Mouse (Mus musculus): Measurements from ENCODE around the gene C5ar2. TPM values are rescaled to one million over a fixed set of nuclear protein-coding genes. Genes with fewer than 3 reads are reported as not detected.

Gene C5ar2
- polyA plus RNA-seq (2017; shearing (Covaris generic)), result not detected

DNA sequence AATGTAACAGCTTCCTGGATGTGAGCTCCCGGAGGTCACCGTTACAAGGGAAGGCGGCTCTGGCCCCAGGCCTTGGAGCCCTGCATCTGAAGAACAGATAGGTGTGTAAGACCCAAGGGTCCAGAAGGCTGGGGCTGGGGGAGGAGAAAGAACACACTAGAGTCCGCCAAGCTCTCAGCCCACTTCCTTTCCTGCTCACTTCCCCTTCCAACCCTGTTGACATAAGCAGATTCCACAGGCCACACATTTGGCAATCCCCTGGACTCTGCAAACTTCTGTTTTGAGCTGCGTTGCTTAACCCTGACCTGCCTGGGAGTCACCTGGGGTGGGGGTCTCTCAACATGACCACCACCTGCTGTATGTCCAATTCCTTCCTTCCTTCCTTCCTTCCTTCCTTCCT is at the start of gene C5ar2:
TSS of gene C5ar2 (minus strand) at position 88 of the 400 bp plus-strand sequence.

DNA sequence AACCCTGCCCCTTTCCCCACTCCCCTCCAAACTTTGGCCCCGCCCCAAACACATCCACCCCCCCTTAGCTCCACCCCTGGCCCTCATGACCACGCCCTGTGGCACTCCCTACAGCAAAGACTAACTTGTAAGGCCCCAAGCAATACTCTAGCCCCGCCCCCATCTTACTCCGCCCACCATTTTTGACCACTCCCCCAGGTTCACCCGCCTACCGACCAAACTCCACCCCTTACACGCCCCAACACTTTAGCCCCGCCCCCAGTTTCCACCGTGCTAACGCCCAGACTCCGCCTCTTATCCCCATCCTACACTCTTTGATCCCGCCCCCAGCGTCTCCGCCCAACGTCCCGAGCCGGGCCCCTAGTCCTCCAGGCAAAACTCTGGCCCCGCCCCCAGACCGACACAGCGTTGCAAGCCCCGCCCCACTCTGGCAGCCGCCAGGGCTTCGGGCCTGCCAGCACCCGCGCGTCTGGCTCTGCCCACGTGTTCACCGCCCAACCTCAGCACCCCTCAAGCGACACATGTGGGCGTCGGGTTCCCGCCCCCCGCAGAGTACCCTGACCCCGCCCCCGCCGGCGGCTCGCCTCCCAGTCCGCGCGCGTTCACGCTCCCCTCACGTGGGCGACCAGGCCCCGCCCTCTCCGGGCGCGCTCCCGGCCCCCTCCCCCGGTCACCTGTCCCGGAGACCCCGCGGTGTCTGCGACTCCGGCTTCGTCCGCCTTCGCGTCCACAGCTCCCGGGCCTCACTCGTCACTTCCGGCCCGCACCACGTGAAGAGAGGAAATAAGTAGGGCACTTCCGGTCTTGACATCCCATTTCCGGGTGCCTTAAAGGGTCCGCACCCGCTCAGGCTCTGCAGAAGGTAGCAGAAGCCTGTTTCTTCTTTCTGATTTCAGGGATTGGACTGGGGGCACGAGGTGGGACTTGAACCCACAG is 42.3 kb upstream of the C5ar2 start, which contains the start of gene Ccdc9:
TSS of gene Ccdc9 (minus strand) at position 770 of the 936 bp plus-strand sequence.

DNA sequence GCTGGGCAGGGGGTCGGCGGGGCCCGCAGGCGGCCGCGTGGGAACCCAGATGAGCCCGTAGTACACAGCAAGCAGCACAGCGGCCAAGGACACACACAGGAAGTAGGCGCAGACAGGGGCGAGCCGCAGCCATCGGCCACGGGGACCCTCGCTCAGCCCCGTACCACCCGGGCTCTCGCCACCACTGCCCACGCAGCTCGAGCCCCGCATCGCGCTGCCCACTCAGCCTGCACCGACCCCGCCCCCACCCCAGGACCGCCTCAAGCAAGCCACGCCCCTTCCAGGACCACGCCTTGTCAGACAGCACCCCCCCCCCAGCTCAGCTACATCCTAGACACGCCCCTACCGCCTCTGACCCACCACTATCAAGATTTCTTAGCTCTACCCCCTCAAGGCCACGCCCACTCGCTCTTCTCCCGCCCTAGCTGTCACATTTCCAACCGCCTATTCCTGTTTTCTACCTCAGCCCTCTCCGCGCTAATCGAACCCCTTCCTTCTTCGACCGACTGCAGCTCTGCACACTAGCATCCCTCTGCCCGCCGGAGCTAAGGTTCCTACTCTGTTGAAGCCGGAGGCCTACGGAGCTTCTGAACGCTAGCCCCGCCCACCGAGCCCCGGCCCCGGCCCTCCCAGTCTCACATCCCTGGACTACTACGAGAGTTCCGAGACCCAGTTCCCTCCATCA is 29.3 kb upstream of the C5ar2 start, which contains the start of gene Inafm1:
TSS of gene Inafm1 (minus strand) at position 537 of the 685 bp plus-strand sequence.

DNA sequence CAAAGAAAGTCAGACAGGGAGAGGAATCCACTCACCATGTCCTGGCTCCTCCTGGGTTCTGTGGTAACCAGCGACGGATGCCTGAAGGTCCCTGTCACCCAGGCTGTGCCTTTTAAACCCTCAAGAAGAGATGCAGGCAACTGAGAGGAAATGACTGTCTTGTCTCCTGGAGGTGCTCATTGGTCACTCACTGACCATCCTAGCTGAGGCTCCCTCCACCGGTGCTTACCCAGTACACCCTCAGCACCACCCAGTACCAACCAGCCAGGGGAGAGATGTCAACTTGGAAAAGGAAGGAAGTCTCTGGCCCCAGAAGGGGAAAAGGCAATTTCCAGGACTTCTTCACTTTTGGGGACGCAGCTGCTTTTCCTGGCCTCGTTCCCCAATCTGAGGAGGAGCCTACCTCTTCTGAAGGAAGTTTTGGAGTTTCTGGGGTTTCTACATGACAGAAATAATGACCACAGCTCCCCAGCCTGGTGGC is 15.2 kb upstream of the C5ar2 start, which contains the start of gene C5ar1:
TSS of gene C5ar1 (minus strand) at position 431 of the 481 bp plus-strand sequence.

DNA sequence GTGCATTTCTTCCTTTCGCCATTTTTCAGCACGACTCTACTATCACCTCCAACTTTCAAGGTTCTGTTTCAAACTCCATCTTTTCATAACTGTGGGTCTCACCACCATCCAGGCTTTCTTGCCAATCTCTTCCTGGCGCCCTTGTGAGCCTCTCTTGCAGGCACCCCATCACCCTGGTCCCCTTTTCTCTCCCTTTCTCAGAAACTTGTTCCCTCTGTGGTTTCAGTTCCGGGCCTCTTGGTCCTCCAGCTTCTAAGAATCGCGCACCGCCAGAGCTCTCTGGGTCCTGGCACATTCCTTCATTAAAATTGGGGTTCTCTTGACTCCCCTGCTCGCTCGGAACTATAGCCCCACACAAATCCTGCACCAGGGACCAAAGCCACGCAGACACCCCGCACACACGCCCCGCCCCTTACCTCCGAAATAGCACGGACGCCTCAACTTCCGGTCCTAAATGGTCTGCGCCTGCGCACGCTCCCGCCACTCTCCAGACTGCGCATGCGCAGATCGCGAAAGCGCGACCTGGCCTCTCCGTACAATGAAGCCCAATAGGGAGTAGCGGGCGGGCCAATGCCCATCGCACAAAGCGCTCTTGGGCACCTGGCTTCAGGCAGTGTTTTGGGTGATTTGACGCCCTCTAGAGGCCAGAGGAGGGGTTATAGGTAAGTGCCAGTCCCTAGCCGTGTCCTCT is 22.2 kb downstream of the C5ar2 start, which contains the start of gene Dhx34:
TSS of gene Dhx34 (minus strand) at position 456 of the 691 bp plus-strand sequence.

Other genes with a start within 250 kb of the C5ar2 start
- 5.4 TPM for gene Bicra, start 196.2 kb downstream of the C5ar2 start, polyA plus RNA-seq (2017; shearing (Covaris generic))
- gene Zfp541, start 182.3 kb downstream of the C5ar2 start, polyA plus RNA-seq (2017; shearing (Covaris generic)), result 0.06 TPM
- 269 TPM for gene Napa, start 145.7 kb downstream of the C5ar2 start, polyA plus RNA-seq (2017; shearing (Covaris generic))
- gene Kptn, start 124.3 kb downstream of the C5ar2 start, polyA plus RNA-seq (2017; shearing (Covaris generic)), result 27.0 TPM
- not detected for gene Slc8a2, start 114.3 kb downstream of the C5ar2 start, polyA plus RNA-seq (2017; shearing (Covaris generic))
- gene Meis3, start 69.1 kb downstream of the C5ar2 start, polyA plus RNA-seq (2017; shearing (Covaris generic)), result 42.9 TPM
- 36.4 TPM for gene Dhx34, start 22.1 kb downstream of the C5ar2 start, polyA plus RNA-seq (2017; shearing (Covaris generic))
- not detected for gene C5ar1, start 15.4 kb upstream of the C5ar2 start, polyA plus RNA-seq (2017; shearing (Covaris generic))
- 2.8 TPM for gene Inafm1, start 29.5 kb upstream of the C5ar2 start, polyA plus RNA-seq (2017; shearing (Covaris generic))
- gene Ccdc9, start 42.6 kb upstream of the C5ar2 start, polyA plus RNA-seq (2017; shearing (Covaris generic)), result 60.6 TPM
- gene Bbc3, start 64.2 kb upstream of the C5ar2 start, polyA plus RNA-seq (2017; shearing (Covaris generic)), result 4.4 TPM
- 148 TPM for gene Sae1, start 143.7 kb upstream of the C5ar2 start, polyA plus RNA-seq (2017; shearing (Covaris generic))
- gene Zc3h4, start 156.8 kb upstream of the C5ar2 start, polyA plus RNA-seq (2017; shearing (Covaris generic)), result 19.5 TPM
- gene Tmem160, start 208.6 kb upstream of the C5ar2 start, polyA plus RNA-seq (2017; shearing (Covaris generic)), result 8.4 TPM
- gene Npas1, start 233.6 kb upstream of the C5ar2 start, polyA plus RNA-seq (2017; shearing (Covaris generic)), result not detected

All from CD4-positive, CD25-positive, alpha-beta regulatory T cell, adult 9 weeks (primary cell).